Mouse (Mus musculus) kidney, postnatal 36 days (tissue): ENCODE data around the gene Col16a1.
A peak's percentile ranks its signal among the peaks of the same experiment; 100 is the strongest.

ENCODE experiments used
- DNase-seq, 2 experiments: peaks; one replicate each; pipeline ENCODE4 v3.0.0; 2021 to 2022; ENCODE audit warnings: mixed read lengths in 2 of 2

Col16a1 gene

DNA sequence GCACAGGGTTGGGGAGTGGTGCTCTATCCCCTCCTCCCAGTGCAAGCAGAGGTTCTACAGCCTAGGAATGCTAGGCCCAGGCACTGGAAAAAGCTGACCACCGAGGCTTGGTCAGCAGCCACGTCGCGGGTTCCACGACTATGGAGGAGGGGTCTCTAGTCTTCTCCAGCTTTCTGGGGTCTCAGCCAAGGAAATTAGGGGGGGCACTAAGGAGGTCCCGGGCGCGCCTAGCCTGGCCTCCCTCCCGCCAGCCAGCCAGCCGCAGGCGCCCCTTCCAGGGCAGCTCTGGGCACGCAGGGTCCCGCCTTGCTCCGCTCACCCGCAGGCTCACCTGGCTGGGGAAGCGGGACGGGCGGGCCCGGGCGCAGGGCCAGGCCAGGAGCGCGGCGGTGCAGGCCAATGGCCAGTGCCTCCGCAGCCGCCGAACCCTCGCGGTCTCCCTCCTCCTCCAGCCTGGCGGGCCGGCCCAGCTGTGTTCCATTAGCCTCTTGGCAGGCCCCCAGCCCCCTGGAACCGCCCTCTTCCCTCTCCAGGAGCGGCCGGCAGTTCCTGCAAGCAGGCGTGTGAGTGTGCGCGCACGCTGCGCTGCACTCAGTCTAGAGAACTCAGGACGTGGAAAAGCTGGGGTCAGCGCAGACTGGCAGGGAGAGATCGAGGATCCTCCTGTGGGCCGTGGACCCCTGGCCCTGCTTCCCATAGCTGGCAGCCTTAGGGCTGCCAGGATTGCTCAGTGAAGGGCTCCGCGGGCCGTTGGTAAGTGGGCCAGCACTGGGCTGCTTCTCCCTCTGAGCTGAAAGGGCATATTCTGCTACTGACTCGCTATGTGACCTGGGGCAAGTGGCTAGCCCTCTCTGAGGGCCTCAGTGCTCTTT, at the start of gene Col16a1:
TSS of gene Col16a1 (plus strand) at position 510 of the 872 bp plus-strand sequence.
- peak; percentile 96 to 97 for DNase-seq

DNA sequence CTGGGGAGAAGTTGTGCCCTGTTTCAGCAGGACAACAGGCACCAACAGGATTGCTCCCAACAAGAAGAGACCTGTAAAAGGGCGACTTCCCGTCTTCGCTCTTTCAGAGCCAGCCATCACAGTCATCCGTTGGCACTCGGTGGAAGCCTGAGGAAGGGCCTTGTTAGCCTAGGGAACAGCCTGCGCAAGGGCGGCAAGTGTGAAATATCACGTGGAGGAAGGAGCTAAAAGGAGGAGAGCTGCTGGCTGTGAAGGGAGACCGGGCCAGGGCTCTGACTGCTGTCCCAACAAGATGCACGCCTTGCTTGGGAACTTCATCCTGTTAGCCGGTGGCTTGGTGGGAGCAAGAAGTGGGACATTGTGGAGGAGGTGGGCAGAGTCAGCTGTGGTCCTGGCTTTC, 49.5 kb upstream of the Col16a1 start:
- DNase-seq, result no peak

DNA sequence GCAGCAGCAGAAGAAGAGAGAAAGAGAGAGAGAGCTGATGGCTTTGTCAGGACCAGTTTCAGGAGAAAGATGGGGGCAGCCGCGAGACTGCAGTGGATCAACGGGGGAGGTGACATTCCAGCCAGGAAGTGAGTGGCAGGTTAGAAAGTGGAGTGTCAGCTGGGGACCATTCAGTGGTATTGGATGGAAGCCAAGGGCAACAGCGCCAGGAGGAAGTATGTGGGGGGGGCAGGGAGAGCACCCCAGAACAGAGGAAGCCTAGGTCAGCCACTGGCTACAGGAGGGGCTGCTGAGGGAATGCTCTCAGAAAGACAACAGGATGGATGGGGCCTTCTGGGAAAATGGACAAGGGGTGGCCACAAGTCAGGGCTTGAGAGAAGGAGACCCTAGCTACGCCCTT, 45.9 kb upstream of the Col16a1 start:
- no peak for DNase-seq

DNA sequence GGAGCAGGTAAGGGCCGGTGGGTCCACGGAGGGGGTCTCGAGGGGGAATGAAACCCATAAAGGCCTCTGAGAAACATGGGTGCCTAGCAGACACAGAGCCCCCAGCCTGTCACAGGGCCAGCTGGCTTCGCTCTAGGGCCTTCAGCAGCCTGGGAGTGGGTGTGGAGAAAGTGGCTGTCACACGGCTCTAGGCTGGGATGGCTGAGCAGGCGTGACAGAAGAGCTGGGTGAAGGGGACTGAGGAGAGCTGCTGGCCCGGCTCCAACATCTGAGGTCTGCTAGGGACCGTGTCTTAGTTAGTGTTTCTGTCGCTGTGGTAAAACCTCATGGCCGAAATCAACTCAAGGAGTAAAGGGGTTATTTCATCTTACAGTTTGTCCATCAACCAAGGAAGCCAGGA, 45.5 kb upstream of the Col16a1 start:
- DNase-seq, result no peak

DNA sequence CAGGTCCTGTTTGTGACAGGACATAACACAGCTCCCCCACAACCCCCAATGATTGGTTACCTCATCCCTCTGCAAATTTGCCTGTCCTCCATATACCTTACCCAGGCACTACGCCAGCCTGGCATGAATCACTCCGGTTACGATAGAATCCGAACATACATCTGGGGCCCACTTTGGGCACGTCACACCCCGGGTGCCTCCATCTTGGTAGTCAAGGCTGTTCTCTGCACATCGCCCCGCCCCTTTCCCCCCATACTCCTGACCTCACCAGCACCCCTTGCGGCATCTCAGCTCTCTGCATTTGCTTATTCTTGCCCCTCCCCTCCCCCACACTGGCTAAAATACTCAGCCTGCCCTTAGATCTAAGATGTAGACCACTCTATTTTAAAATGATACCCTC, 42.0 kb upstream of the Col16a1 start:
- peak in 1 of 2 experiments; percentile 20 for DNase-seq

DNA sequence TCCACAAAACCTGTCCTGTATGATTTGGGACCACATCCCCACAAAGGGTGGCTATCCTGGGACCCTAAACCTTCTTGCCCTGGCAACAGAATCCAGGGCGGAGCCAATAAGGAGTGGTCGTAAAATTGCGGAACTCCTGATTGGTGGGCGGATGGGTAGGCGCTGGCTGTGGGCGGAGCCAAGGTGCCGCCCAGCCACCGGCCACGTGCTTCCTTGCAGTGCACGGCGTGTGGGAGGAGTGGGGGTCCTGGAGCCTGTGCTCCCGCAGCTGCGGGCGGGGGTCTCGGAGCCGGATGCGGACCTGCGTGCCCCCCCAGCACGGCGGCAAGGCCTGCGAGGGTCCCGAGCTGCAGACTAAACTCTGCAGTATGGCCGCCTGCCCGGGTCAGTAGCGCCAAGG, 41.1 kb upstream of the Col16a1 start:
- no peak for DNase-seq

DNA sequence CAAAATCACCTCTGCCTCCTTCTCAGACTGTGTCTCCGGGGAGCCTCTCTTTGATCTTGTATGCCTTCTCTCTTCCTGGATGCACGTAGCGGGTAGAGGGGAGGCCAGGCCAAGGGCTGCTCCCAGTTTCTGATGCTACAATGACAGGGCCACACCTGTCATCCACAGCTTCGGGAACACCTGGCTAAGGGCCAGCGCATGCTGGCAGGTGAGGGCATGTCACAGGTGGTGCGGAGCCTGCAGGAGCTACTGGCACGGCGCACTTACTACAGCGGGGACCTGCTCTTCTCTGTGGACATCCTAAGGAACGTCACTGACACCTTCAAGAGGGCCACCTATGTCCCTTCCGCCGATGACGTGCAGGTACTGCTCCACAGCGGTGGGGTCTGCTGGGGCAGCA, 38.6 kb upstream of the Col16a1 start:
- no peak for DNase-seq

DNA sequence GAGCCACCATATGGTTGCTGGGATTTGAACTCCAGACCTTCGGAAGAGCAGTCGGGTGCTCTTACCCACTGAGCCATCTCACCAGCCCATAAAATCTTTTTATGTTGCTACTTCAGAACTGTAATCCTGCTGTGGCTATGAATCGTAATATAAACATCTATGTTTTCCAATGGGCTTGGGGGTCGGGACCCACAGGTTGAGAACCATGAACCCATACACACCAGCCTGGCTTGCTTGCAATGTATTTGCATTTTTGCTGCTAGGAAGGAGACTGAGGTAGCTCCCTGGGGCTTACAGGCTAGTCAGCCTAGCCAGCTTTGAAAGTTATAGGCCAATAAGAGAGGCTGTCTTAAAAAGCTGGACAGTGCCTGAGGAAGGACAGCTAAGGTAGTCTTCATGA, 36.9 kb upstream of the Col16a1 start:
- DNase-seq, result no peak

DNA sequence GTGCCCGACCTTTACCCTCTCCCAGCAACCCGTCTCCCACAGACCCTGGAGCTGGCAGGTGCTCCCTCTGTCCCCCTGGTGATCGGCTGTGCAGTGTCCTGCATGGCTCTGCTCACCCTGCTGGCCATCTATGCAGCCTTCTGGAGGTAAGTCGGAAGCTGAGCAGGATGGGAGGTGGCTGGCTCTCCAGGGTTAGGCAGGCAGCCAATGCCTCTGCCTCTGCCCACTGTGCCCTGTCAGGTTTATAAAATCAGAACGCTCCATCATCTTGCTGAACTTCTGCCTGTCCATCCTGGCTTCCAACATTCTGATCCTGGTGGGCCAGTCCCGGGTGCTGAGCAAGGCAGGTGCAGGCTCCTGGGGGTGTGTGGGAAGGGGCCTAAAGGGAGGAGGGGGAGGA, 35.4 kb upstream of the Col16a1 start:
- DNase-seq, result no peak

DNA sequence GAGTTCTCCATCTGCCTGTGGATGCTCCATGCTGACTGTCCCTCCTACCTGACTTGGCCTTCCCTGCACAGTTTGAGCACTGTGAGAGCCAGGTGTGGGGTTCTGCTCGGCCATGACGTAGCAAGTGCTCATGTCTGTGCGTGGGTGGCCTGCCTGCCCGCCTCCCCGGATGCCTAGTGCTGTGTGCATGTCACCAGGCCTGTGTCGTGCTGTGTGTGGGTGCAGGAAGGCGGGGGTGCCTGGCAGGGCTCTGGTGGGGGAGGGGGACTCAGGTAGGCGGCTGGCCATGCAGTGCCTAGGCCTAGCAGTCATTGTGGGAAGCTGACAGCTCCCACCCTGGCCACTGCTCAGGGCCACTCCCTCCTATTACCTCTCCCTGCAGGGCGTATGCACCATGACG, 34.5 kb upstream of the Col16a1 start:
- no peak for DNase-seq

DNA sequence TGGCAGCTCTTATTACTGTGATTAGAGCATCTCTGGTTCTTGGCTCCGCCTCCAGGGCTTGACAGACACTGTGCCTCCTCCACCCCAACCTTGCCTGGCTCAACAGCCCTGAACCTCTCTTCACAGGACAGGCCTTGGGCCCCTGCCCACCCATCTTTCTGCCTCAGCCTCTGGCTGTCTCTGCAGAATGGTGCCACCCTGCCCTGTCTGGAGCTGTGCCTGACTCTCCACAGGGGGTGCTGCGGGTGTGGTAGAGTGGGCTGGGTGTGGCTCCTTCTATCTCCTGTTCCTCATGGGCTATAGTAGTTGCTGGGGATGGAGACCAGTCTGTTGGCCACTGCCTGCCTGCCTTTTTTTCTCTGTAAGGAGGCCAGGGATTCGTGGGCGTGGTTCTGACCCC, 31.6 kb upstream of the Col16a1 start:
- no peak for DNase-seq

DNA sequence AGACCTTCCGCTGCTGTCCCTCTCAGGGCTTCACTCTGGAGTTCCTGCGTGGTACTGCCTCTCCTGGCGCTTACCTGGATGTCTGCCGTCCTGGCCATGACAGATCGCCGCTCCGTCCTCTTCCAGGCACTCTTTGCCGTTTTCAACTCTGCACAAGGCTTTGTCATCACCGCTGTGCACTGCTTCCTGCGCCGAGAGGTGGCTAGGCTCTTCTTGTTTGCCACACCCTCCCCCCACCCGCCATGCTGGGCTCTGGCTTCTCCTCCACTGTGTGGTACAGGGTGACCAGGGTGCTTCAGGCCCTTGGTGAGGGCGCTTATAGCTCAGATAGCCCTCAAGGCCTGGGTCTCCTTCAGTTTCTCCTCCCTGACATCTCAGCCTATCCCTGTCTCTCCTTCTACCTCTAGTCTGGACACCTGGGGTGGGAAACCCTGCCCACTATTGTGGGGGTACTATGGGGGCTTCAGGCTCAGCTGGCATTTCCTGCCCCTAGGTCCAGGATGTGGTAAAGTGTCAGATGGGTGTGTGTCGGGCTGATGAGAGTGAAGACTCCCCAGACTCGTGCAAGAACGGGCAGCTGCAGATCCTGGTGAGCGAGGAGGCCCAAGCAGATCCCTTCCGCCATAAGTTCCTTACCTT, 30.5 kb upstream of the Col16a1 start:
- no peak for DNase-seq

DNA sequence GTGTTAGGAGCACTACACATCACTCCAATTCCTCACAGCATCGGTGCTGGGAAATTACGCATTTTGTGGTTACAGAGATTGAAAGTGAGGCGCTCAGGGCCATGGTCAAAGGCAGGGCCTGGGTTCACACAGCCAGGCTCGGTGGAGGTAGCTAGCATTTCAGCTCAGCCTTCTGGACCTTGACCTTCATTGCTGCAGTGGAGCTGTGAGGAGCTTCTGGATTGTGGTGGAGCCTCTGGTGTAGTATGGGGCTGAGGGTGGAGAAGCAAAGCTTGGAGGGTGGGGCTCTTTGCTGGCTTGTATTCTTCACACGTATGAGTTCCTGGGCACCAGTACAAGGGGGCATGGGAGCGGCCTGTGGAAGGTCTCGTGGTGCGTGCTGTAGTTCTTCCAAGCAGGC, 24.7 kb upstream of the Col16a1 start:
- no peak for DNase-seq

DNA sequence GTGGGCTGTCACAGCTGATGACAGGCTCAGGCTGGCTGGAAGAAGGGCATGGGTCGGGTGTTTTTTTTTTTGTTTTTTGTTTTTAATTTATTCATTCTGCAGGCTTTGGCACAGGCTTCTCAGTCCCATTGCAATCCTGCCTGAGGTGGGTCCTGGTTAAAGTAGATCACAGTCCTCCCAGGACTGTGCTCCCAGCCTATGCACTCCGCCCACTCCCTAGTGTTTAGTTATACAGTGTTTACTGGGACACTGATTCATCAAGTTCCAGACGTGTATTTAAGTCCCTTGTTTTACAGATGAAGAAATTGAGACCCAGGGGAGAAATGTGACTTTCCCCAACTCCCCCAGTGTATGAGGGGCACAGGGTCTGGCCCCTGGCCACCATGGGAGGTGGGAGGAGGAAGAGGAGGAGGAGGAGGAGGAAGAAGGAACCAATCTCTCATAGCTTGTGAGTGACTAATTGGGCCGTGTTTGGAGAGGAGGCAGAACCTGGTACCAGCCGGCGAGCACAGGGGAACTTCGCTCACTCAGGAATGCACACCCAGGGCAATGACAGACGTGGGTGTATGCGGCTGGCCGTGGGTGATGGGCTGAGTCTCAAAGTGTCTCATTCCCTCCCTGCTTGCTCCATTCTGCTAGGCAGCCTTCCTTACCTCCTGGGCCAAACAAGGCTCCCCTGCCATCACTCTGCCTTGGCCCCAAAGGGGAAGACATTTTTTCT, 24.0 kb upstream of the Col16a1 start:
- no peak for DNase-seq

DNA sequence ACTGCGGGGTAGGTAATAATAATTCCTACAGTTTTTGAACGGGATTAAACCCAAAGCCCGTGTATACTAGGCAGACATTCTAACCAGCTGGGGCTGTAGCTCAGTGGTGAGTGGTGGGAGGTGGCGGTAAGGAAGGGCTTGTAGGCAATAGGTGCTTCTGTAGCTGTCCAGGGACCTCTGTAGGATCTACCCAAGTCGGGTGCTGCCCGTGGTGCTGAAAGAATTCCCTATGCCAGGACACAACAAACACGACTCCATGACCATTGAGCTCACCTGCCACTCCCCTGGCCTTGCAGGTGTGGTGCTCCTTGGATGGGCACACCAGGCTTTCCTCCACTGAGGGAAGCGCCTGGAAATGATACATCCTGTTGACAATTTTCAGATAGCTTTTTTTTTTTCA, 22.1 kb upstream of the Col16a1 start:
- DNase-seq, result peak in 1 of 2 experiments; percentile 26

DNA sequence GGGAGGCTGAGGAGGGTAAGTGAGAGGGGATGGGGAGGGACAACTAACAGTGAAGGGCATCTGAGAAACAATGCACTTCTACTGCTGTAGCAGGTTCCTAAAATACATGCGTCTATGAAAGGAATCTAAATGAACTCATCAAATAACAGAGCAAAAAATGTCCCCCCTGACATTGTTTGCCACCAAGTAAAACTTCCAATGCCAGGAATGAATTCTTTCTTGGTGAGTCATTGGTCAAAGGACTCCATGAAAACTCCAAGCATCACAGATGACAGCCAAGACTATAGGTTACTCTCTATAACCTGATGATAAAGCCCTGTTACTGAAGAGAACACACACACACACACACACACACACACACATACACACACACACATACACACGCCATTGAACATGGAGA, 16.5 kb upstream of the Col16a1 start:
- DNase-seq, result no peak

DNA sequence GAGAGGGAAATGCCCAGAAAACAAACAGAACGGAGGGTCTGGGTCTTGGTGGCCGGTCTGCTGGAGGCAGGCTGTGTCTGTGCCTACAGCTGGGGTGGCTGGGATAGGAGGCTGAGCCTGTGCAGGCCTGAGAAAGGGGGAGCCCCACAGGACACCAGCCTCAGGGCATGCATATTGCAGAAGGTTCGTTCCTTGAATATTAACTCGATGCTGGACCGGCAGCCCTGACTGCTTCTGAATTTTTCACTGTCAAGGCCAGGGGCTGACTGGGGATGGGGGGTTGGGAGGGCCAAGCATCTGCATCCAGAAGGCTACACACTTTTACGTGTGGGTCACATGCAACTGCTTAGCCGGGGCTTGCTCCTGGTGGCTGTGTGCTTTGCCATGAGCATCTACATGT, 14.1 kb upstream of the Col16a1 start:
- DNase-seq, result no peak

DNA sequence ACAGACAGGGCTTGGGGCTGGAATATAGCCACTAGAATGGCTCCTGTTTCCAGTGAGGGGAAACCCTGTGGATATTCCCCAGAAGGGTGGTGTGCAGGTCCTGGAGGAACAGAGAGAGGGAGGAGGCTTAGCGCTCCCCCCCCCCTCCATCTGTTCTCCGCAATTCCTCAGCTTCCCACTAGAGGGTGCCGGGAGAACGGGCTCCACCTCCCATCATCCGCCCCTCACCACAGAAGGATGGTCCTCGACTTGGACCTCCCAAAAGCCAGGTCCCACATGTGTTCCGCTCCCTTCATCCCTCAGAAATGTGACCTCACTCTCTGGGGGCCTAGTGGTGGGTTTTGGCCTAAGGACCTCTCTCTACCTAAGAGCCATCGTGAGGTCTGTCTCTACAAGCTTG, 11.5 kb upstream of the Col16a1 start:
- DNase-seq, result peak in 1 of 2 experiments; percentile 62

DNA sequence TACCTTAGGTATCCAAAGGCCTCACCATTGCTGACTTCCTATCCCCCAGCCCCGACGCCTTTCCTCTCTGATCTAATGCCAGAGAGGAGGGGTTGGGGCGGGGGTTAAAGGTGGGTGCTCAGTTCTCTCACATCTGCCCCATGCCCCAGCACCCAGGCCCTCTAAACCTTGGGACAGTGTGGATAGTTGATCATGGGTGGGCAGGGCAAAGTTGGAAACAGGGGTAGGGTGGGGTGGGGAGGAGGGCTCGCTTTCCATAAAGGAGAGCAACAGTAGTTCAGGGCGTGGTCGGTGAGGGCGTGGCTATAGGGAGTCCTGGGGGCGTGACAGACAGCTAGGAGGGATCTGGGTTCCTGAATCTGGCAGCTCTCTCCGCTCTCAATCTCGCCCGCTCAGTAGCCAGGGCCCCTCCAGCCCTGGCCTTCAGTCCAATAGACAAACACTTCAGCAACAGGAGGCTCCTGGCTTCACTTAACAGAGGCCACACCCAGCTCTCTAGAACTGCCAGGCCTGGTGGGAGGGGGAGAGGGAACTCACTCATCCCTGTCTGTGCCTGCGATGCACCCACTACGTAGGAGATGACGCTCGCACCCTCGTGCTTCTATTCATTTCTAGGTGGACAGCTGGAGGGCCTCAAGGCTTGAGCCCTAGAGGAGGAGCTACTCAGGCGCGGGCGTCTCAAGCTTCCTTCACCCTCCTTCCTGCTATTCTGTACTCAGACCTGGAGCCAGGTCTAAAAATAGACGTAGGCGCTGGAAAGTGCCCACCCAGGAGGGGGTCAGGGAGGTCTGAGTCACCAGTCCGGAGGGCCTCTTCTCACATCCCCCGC, 10.9 kb upstream of the Col16a1 start:
- DNase-seq, result peak; percentile 55 to 70

DNA sequence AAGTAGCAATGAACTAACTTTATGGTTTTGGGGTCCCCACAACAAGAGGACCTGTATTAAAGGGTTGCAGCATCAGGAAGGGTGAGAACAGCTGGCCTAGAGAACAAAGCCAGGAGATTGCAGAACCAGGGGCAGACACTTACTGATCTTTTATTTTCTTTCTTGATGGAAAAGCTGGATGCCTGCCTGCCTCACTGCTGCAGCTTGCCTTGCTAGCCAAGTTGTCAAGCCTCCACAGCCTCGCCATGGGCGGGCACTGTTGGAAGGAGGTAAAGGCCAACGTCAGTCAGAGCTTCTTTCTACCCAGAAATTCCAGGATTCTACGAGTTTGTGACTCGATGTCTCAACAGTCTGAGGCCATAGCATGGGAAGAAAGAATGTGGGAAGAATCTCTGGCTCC, 8.3 kb upstream of the Col16a1 start:
- no peak for DNase-seq

DNA sequence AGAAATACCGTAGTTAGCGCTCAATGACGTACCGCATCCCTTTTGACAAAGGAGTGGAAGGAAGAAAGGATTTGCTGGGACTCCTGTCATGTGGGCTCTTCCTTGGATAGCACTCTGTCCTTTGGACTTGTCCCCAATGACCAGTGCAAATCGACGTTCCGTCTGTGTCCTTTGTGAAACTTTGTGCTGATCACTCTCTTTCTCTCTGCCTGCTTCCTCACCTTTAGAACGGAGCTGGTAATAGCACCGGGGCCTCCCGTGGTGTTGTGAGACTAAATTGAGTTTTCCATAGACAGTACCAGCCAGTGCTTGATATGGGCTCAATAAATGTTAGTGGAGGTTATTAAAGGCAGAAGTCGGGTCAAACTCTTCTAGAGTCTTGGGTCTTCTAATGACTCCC, 6.6 kb upstream of the Col16a1 start:
- peak in 1 of 2 experiments; percentile 29 for DNase-seq

DNA sequence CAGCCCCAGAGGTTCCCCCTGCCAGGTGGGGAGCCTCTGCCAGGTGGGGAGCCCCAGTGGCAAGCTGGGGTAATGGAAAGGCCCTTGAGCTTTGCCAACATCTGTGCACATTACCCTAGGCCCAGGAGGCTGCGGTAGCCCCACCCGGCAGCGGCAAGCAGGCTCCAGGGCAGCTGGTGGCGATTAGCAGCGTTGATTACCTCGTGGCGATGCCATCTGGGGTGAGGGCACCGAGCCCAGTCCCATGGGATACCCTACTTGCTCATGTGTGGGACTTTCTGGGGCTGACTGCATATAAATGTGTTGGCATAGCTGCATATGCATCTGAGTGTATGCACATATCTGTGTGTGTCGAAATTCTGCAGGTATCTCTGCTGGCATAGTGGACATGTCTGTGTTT, 3.4 kb upstream of the Col16a1 start:
- no peak for DNase-seq

DNA sequence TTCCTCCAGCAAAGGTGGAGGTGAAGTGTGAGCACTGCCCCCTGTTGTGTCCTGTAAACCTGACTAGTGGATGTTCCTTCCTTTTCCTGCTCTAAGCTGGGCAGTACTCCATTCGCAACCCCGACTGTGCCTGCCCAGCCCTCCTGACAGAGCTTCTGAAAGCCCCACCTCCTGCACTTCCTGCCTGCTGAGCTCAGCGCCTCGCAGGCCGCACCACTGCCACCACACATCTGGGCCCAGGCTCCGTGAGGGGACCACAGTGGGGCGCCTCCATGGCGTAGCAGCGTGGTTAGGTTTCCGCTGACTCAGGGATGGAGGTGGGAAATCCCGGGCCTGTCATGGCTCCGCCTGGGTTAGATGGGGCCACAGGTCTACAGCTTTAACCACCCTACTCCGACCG, 2.0 kb upstream of the Col16a1 start:
- peak; percentile 45 to 54 for DNase-seq
